Mouse (Mus musculus) intestine, embryonic 15.5 days (tissue): ENCODE data around the gene Ddx21. TPM values are rescaled to one million over a fixed set of nuclear protein-coding genes. Genes with fewer than 3 reads are reported as not detected.

Source experiments
- ATAC-seq: fragments of 200-750 bp; cut with Nextera tagmentation; 2 replicates; pipeline ENCODE4 v1.8.0; 2017; ENCODE audit warnings: moderate TSS enrichment, moderate library complexity
- H3K27ac ChIP-seq: fragments of 300-500 bp; sonication (generic); 2 replicates; pipeline ENCODE4 v1.5.1; 2015; ENCODE audit warnings: mild to moderate bottlenecking, inconsistent platforms
- H3K27me3 ChIP-seq: fragments of 300-500 bp; sonication (generic); replicated peaks from 2 replicates; pipeline ENCODE4 v1.6.1; 2015; ENCODE audit warnings: inconsistent platforms
- H3K36me3 ChIP-seq: fragments of 300-500 bp; sonication (generic); 2 replicates; pipeline ENCODE4 v1.6.1; 2015; ENCODE audit warnings: inconsistent platforms
- H3K4me1 ChIP-seq: fragments of 300-500 bp; sonication (generic); replicated peaks from 2 replicates; pipeline ENCODE4 v1.6.1; 2015; ENCODE audit warnings: inconsistent platforms
- H3K4me2 ChIP-seq: fragments of 300-500 bp; sonication (generic); replicated peaks from 2 replicates; pipeline ENCODE4 v1.6.1; 2015; ENCODE audit warnings: mild to moderate bottlenecking, inconsistent platforms
- H3K4me3 ChIP-seq: fragments of 300-500 bp; sonication (generic); replicated peaks from 2 replicates; pipeline ENCODE4 v1.5.1; 2015; ENCODE audit warnings: inconsistent platforms
- H3K9ac ChIP-seq: fragments of 300-500 bp; sonication (generic); 2 replicates; pipeline ENCODE4 v1.6.1; 2015; ENCODE audit warnings: inconsistent platforms
- H3K9me3 ChIP-seq: fragments of 300-500 bp; sonication (generic); 2 replicates; pipeline ENCODE4 v1.6.1; 2016; ENCODE audit warnings: inconsistent platforms
- WGBS: fragments of 180-500 bp; shearing (Covaris S2); methylation state at CpG from one replicate; pipeline ENCODE4 v1.1.7; 2015; 5-methylcytosine and 5-hydroxymethylcytosine counted together
- polyA plus RNA-seq: library from polyadenylated mRNA; unstranded; fragments of >200 nt; fragmentation: Nextera tagmentation; extraction: Ambion mirVana; gene quantifications from 2 replicates; pipeline ENCODE4 v1.2.1, GENCODE M21; 2015

The Ddx21 gene
- polyA plus RNA-seq, 1 experiment from 2014 or later, result 22.1 TPM

GRCm38 (mm10) chr10:62532832-62533231 is 69.2 kb downstream of the Ddx21 start:
- ATAC-seq, result no peak
- Histone ChIP-seq H3K27me3 (no peaks in the 10 kb centered on the region), H3K4me2 (no peak overlapping the region), H3K27ac (no peak overlapping the region), H3K4me3 (no peak overlapping the region), H3K4me1 (no peaks in the 10 kb centered on the region), H3K36me3 (no peaks in the 10 kb centered on the region), H3K9me3 (no peaks in the 10 kb centered on the region), H3K9ac (no peak overlapping the region)
- 48% methylated on average over 2 of the region's 2 CpGs for WGBS

Other genes starting within 250 kb of the Ddx21 start
- gene Hk1, start 222.4 kb downstream of the Ddx21 start, polyA plus RNA-seq, result 27.0 and 27.1 TPM in 2 replicates
- 28.5 and 35.1 TPM in 2 replicates for gene Hkdc1, start 179.8 kb downstream of the Ddx21 start, polyA plus RNA-seq
- 0.57 and 0.77 TPM in 2 replicates for gene 4930507D05Rik, start 152.8 kb downstream of the Ddx21 start, polyA plus RNA-seq
- gene Supv3l1, start 152.5 kb downstream of the Ddx21 start, polyA plus RNA-seq, result 31.2 and 33.3 TPM in 2 replicates
- gene Vps26a, start 115.5 kb downstream of the Ddx21 start, polyA plus RNA-seq, result 107 and 119 TPM in 2 replicates
- gene Srgn, start 74.8 kb downstream of the Ddx21 start, polyA plus RNA-seq, result 11.6 and 15.4 TPM in 2 replicates
- 29.7 and 30.2 TPM in 2 replicates for gene Kif1bp, start 23.8 kb downstream of the Ddx21 start, polyA plus RNA-seq
- 99.8 and 112 TPM in 2 replicates for gene Ddx50, start 48.9 kb upstream of the Ddx21 start, polyA plus RNA-seq
- gene Stox1, start 123.8 kb upstream of the Ddx21 start, polyA plus RNA-seq, result 1.0 and 1.1 TPM in 2 replicates
- 109 and 110 TPM in 2 replicates for gene Ccar1, start 190.0 kb upstream of the Ddx21 start, polyA plus RNA-seq